In the genomic region with DNA sequence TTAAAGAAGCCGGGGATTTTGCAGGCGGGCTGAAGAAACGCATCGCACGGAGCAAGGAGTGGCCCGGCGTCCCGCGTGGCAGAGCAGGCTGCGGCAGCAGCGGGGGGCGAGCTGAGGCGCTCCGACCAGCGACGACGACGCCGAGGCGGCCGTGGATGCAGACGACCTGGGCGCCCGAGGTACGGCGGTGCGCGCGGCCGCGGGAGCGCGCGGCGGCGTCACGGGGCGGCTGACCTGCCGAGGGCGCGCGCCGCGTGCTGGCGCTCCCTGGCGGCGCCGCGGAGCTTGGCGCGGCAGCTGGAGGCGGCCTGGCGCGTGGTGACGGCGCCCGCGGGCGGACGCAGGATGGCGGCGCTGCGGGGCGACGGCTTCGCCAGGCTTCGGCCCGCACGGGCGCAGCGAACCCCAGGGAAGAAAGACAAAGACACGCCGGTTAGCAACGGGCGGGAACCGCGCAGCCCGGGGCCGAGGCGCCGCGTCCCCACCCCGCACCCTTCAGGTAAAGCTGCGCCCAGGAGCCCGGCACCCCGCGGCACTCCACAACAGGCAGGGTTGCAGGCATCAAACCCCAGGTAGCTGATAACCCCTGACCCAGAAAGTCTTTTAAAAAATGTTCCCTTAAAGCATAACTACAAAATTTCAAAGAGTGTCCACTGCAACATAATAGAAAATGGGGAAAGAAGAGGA, we compare ENCODE assay signal across 8 mouse cellular contexts.
DNase-seq lines count a peak whose midpoint lies in the region; ATAC-seq and TF ChIP-seq lines count a peak whose summit lies in the region.

No protein-coding gene starts in this region.

- no peak for TF ChIP-seq POLR2A in heart, adult 2 months (IDR thresholded peaks at IDR 0.05; ENCODE audit: insufficient read depth, low read depth, low read length)
- TF ChIP-seq POLR2A in limb, embryonic 14.5 days (IDR thresholded peaks at IDR 0.05; ENCODE audit: borderline replicate concordance, extremely low read depth, insufficient read depth, insufficient read length), result no peak

- DNase-seq in monocyte, adult 2 months (ENCODE audit: low read depth in 1 of 2, low spot score in 2 of 2), result peak; percentile 6 to 22
- peak; percentile 80 to 84 for DNase-seq in heart, adult 2 months
- peak; percentile 29 to 43 for DNase-seq in kidney, adult 8-10 months
- DNase-seq in limb, embryonic 14.5 days (ENCODE audit: low spot score), result peak; percentile 44
- DNase-seq in midbrain, postnatal 0 days (ENCODE audit: low spot score), result peak; percentile 82
- peak; percentile 75 to 89 for DNase-seq in spleen, postnatal 4 days (ENCODE audit: low spot score in 2 of 2)

- no peaks in the 10 kb centered on the region for H3K36me3 ChIP-seq in embryonic facial prominence, embryonic 13.5 days
- H3K36me3 ChIP-seq in heart, adult 2 months (ENCODE audit: control insufficient read depth, insufficient read depth, low read length), result no peaks in the 10 kb centered on the region
- H3K36me3 ChIP-seq in limb, embryonic 14.5 days (ENCODE audit: control insufficient read depth, insufficient read depth, low read length), result no peaks in the 10 kb centered on the region
- H3K36me3 ChIP-seq in midbrain, postnatal 0 days (ENCODE audit: insufficient read depth, low read length), result no peaks in the 10 kb centered on the region

- no peaks in the 10 kb centered on the region for H3K79me2 ChIP-seq in heart, adult 2 months (replicated peaks; ENCODE audit: control insufficient read depth, insufficient read depth, low read length)

- H3K4me2 ChIP-seq in embryonic facial prominence, embryonic 13.5 days, result peak overlapping the region; percentile 75
- peak overlapping the region; percentile 75 for H3K4me2 ChIP-seq in limb, embryonic 14.5 days (replicated peaks; ENCODE audit: low read depth, low read length, severe bottlenecking)
- peak overlapping the region; percentile 64 for H3K4me2 ChIP-seq in midbrain, postnatal 0 days (ENCODE audit: low read depth, low read length, poor library complexity, severe bottlenecking)

- H3K4me3 ChIP-seq in embryonic facial prominence, embryonic 13.5 days, result peak overlapping the region; percentile 60
- peak overlapping the region; percentile 56 for H3K4me3 ChIP-seq in heart, adult 2 months
- peak overlapping the region; percentile 60 for H3K4me3 ChIP-seq in limb, embryonic 14.5 days (replicated peaks; ENCODE audit: low read length)
- H3K4me3 ChIP-seq in midbrain, postnatal 0 days (ENCODE audit: low read depth, low read length), result peak overlapping the region; percentile 68

- no peak for ATAC-seq in monocyte, adult 5-6 weeks (replicated peaks; ENCODE audit: insufficient number of reproducible peaks, low FRiP score, low TSS enrichment, poor library complexity, severe bottlenecking)
- ATAC-seq in embryonic facial prominence, embryonic 13.5 days (ENCODE audit: insufficient number of reproducible peaks, insufficient read depth, low FRiP score, low TSS enrichment, low read depth), result peak; percentile 75
- ATAC-seq in limb, embryonic 14.5 days (ENCODE audit: low FRiP score, low read depth), result peak; percentile 87
- peak; percentile 91 for ATAC-seq in midbrain, postnatal 0 days (ENCODE audit: low FRiP score)

- peak; percentile 41 for TF ChIP-seq CTCF in heart, adult 2 months (IDR thresholded peaks at IDR 0.05)
- TF ChIP-seq CTCF in midbrain, postnatal 0 days (IDR thresholded peaks at IDR 0.05), result peak; percentile 24; the same call in 1 of the 2 replicates

- H3K27me3 ChIP-seq in embryonic facial prominence, embryonic 13.5 days, result no peaks in the 10 kb centered on the region
- H3K27me3 ChIP-seq in heart, adult 2 months (ENCODE audit: control insufficient read depth, insufficient read depth, low read length), result no peaks in the 10 kb centered on the region
- no peaks in the 10 kb centered on the region for H3K27me3 ChIP-seq in limb, embryonic 14.5 days (ENCODE audit: control insufficient read depth, insufficient read depth, low read length)
- H3K27me3 ChIP-seq in midbrain, postnatal 0 days (ENCODE audit: insufficient read depth, low read length), result no peaks in the 10 kb centered on the region

- H3K4me1 ChIP-seq in embryonic facial prominence, embryonic 13.5 days, result no peaks in the 10 kb centered on the region
- H3K4me1 ChIP-seq in heart, adult 2 months (ENCODE audit: control insufficient read depth, insufficient read depth, low read length), result no peaks in the 10 kb centered on the region
- H3K4me1 ChIP-seq in limb, embryonic 14.5 days (ENCODE audit: control insufficient read depth, insufficient read depth, low read length), result no peaks in the 10 kb centered on the region
- no peaks in the 10 kb centered on the region for H3K4me1 ChIP-seq in midbrain, postnatal 0 days (ENCODE audit: insufficient read depth, low read length)

- H3K27ac ChIP-seq in embryonic facial prominence, embryonic 13.5 days, result peak overlapping the region; percentile 16; the same call in 1 of the 2 replicates
- no peak overlapping the region for H3K27ac ChIP-seq in heart, adult 2 months
- 0 out of 2 replicates have a peak overlapping the region, but pooled peaks have one; percentile 26 for H3K27ac ChIP-seq in limb, embryonic 14.5 days (replicated peaks; ENCODE audit: low read depth, low read length)
- peak overlapping the region; percentile 80 for H3K27ac ChIP-seq in midbrain, postnatal 0 days (ENCODE audit: low read depth, low read length)

- TF ChIP-seq EP300 in heart, adult 2 months (IDR thresholded peaks at IDR 0.05; ENCODE audit: insufficient read depth, low read depth, low read length), result no peak

- intact Hi-C loops in heart, adult 2 months (cut with DNase I), result loop anchor here (5.0 kb wide), 1 partner anchor 558 kb away; no protein-coding TSS in a partner anchor

- H3K9ac ChIP-seq in embryonic facial prominence, embryonic 13.5 days, result peak overlapping the region; percentile 81
- H3K9ac ChIP-seq in heart, adult 2 months (ENCODE audit: low read depth, low read length), result peak overlapping the region; percentile 77
- H3K9ac ChIP-seq in limb, embryonic 14.5 days (ENCODE audit: low read depth, low read length, severe bottlenecking), result peak overlapping the region; percentile 81
- H3K9ac ChIP-seq in midbrain, postnatal 0 days (replicated peaks; ENCODE audit: low read length, poor library complexity, severe bottlenecking), result peak overlapping the region; percentile 66

- WGBS in embryonic facial prominence, embryonic 13.5 days, result under 1% methylated on average over 87 of the region's 87 CpGs
- WGBS in heart, adult 2 months, result 3% methylated on average over 87 of the region's 87 CpGs
- 0% methylated on average over 39 of the region's 87 CpGs for WGBS in limb, embryonic 14.5 days
- under 1% methylated on average over 60 of the region's 87 CpGs for WGBS in midbrain, postnatal 0 days

- H3K9me3 ChIP-seq in embryonic facial prominence, embryonic 13.5 days, result no peaks in the 10 kb centered on the region
- no peaks in the 10 kb centered on the region for H3K9me3 ChIP-seq in limb, embryonic 14.5 days (ENCODE audit: control insufficient read depth, low read length)
- no peaks in the 10 kb centered on the region for H3K9me3 ChIP-seq in midbrain, postnatal 0 days (ENCODE audit: low read length)

Comparison
In these comparisons a context has a peak if more than half of its experiments do, and no peak if none do; other contexts are left out.
1. DNase-seq: peak in every context shown above with its lines; median percentile 82 in heart, adult 2 months; 82 in midbrain, postnatal 0 days; 82 in spleen, postnatal 4 days; 44 in limb, embryonic 14.5 days; 36 in kidney, adult 8-10 months; 14 in monocyte, adult 2 months.